Mouse (Mus musculus) layer of hippocampus, postnatal 10 days (tissue): ENCODE measurements around the gene Arhgef6. TPM values are rescaled to one million over a fixed set of nuclear protein-coding genes. Genes with fewer than 3 reads are reported as not detected.

Experiments used
- DNase-seq, 2 experiments: peaks; one replicate each; pipeline ENCODE4 v3.0.0; 2021; ENCODE audit warnings: low spot score in 2 of 2
- long read RNA-seq: library from polyadenylated mRNA; stranded (forward); transcript quantifications from one replicate; pipeline ENCODE4 v2.0.0, GENCODE M21; 2023
- total RNA-seq, 2 experiments: library from RNA; stranded (reverse); gene quantifications; 2 replicates each; pipeline ENCODE4 v1.2.3; 2021

Gene Arhgef6
- total RNA-seq = 10 to 100 TPM; 22.0 to 23.3 TPM
- long read RNA-seq, partial matches to known transcripts = 0 of 1 reads
- long read RNA-seq, other reads (novel, unspliced or antisense) = 1 of 1 reads

DNA sequence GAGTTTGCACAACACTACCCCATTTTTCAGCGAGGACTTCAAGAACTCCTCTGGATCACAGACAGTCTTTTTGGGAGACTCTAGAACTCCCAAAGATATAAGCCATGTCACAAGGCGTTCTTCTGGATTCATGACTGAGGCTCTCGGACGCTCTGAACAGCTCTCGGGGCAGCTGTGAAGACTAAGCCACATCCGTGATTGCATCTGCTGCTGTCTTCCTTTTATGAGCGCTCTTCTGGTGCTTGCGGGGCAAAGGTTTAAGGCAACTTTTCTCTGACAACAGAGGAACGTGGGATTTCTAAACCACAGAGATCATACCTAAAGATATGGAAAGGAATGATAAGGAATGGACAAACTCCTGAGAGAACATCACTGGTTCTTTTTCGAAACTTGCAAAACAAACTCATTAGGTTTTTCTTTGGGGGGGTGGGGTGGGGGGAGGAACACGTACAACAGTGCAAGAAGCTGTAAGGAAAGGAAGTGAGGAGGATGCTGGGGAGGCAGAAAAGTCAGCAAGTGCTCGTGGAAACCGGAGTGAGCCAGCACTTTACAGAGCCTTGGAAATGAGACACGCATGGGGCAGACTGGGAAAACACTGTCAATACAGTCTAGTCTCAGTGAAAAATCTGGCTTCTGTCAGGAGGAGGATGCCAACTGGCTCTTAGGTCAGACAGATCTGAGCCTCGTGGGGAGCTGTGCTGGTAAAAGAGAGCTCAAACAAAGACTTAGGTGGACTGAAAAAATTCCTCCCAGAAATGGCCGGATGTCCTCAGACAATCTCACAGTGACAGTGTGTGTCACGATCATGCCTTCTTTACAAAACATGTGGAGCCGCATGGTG is at the start of gene Arhgef6:
Gene Arhgef6 (minus strand): TSS at position 359 of the 841 bp plus-strand sequence.
- peak; percentile 14 to 15 for DNase-seq

DNA sequence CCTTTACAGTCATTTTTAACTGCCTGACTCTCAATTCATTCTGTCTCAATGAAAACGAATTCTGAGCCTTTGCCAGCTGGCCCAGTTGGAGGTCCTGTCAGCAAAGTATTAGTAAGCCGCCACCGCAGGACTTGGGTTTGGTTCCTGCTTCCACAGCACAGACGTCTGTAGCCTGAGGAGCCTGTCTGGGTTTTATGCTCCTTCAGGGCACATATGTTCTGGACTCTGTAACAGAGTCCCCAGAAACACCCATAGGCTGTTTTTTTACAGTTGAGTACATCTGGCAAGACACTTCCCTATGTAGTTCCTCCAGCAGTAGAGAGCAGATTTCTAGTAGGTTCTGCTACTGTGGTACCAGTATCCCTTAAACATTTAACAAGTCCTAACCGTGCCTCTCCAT is 42.4 kb upstream of the Arhgef6 start:
- no peak for DNase-seq

DNA sequence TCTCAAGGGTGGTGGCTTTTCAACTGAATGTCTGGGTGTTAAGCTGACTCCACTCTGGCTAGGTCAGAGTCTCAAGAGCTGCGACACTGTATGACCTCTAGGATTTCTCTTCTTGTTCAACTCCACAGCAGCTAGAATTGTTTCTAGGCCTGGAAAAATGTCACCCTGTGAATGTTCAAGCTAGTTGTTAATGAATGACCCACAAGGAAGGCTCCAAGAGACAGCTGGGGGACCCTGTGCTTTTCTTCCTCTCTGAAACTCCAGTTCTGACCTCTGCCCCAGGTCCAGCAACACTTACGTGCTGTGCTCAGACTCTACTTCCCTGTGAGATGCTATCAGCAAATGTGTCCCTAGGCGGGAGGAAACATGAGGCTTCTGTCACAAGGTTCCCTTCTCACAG is 40.0 kb upstream of the Arhgef6 start:
- no peak for DNase-seq

DNA sequence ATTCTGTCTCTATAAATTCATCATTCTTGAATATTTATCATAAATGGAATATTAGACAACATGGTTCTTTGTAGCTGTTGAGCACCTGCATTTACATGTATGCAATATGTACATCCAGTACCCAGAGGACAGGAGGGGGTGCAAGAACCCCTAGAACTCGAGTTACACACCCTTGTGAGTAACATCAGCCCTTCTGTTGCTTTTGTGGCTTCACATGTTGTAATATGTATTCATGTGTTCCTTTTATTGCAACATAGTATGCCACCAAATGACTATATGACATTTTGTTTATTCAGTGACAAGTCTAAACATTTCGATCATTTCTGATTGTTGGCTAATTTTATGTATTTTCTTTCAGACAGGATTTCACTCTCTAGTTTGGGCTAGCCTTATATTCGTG is 38.6 kb upstream of the Arhgef6 start:
- DNase-seq = no peak

DNA sequence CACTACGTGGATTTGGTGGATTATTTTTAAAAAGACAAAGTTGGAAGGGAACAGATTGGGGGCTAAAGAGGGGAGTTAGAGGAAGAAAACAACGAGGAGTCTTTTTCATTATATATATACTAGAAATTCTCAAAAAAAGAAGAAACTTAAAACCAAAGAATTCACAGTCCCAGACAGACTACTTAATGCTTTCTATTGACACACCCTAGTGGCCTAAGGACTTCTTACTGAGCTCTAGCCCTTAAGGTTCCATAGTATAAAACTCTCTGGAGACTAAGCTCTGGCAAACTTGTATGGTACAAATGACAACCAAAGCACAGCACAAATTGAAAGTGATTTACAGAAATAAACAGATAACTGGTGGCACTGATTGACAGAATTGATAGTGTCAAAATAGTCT is 35.5 kb upstream of the Arhgef6 start:
- DNase-seq = no peak

DNA sequence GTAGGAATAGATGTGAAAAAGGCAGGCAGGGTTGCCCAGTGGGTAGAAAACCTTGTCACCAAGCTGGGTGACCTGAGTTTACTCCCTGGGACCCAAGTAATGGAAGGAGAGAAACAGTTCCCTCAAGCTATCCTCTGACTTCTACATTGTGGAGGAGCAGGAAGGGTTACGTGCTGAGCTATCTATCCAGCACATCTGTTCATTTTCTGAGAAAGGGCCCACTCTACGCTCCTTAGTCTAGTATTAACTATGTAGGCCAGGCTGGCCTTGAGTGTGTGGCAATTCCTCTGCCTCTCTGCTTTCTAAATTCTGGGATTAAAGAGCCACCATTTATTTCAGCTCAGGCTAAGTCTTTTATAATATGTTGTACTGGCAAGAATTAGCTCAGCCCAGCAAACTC is 35.0 kb upstream of the Arhgef6 start:
- no peak for DNase-seq

DNA sequence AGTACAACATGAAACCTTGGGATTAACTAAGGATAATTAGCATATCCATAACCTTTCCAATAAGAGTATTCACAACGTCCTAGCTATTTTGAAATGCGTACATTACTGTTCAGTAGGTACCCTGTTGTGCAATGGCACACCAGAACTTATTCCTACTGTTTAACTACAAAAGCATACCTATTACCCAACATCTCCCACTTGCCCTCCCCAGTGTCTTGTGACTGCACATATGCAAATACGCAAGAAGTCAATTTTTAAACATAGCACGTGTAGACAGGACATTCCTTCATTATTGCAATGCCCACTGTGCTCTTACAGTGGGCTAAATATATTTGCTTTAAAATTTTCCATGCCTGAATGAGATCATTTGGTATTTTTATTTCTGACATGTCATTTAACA is 34.4 kb upstream of the Arhgef6 start:
- DNase-seq = no peak

DNA sequence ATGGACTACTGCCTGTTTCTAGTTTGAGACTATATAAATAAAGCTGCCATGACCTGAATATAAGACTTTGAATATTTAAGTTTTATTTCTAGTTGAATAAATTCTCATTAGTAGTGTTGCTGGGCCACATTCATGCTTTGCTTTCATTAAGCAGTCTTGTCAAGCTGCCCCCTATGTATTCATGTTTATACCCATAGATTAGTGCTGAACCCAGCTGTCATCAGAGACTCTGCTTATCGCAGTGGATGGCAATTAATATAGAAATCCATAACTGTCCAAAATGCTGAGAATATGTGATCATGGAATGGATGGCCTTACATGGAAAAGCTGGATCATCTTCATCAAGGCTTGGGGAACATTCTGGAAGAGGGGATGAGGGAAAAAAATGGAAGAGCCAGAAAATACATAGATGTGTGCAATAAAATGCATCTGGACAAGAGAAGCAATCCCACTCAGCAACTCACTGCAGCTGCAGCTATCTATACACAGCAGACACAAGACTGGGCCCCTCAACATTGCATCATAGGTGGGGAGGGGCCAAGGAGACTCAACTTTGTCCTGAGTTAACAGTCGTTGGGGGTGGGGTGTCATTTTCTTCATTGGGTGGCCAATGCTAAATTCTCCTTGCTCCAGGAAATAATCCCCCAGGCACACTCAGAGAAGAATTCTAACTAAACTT is 26.5 kb upstream of the Arhgef6 start:
- DNase-seq = no peak

DNA sequence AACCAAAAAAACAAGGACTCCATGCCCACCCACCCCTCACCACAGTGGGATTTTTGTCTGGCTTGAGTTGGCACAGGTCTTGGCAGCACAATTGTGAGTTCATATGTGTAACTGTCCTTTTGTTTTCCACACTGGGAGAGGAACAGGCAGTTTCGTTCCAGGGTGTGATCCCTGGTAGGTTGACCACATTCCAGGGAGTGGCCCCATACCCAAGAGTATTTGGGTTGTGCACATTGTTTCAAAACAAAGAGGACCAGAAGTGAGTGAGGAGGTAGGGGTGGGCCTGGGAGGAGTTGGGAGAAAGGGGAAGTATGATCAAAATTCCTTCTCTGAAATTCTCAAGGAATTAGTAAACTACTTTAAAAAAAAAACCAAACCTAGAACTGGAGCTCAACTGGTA is 20.8 kb upstream of the Arhgef6 start:
- DNase-seq = no peak

DNA sequence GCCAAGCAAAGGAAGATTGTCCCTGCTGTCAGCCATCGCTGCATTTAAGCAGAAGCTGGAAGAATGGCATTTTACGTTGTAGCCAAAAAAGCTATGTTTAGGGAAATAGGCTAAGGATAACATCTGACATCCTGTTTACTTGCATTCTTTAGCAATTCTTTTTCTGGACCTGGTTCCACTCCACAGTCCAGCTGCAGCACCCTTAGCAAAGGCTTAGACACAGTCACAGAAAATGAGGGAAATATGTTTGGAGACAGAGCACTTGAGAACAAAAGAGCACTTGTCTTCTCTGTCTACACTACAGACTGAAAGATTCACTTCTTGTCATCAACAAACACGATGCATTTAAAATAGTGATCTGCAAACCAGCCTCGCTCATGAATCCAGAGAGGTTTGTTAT is 691 bp upstream of the Arhgef6 start:
- no peak for DNase-seq

DNA sequence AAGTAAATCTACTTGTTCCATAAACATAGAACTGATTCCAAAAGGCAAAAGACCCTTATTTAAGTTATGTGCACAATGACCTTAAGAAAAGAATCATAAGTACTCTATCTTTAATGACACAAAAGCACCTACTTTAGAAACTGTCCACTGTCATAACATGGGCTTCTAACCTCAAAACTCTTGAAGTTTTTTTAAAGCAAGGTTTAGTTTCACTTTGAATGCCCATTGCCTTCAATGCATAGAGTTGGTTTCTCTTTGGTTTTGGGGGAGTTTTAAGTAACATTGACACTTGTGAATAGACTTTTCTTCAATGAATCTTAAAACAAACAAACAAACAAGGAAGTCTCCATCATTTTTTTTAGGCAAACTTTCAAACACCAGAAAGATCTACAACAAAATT is 947 bp downstream of the Arhgef6 start:
- no peak for DNase-seq

DNA sequence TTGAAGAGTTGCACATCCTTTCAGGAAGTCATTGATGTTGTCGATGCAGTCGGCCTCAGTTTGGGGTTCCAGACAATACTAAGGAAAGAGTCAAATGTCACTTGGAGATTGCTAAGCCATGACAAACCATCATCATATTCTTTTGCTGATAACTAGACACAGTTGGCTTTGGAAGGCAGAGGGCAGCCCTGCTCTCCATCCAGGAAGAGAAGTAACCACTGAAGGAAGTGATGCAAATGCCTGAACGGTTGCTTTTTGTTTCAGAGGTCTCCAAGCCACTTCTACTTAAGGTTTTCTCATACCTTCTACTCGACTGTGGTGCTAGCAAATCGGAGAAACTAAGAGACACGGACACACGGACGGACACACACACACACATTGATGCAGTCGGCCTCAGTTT is 1.6 kb downstream of the Arhgef6 start:
- no peak for DNase-seq

DNA sequence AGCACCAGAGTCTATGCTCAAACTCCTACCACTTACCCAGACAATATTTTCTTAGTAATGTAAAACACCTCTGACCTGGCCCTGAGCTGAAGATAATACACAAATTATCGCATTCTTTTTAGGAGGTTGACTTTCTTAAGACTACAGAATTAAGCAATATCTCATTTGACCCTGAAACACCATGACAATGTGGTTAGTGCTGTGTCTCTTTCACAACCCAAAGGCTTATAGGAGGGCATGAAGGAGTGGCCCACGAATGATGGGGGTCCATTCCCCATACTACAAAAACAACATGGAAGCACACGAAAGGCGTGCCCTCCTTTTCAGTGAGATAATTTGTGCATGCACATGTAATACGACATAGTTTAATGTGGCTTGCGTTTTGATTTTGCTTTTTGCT is 3.2 kb downstream of the Arhgef6 start:
- no peak for DNase-seq

DNA sequence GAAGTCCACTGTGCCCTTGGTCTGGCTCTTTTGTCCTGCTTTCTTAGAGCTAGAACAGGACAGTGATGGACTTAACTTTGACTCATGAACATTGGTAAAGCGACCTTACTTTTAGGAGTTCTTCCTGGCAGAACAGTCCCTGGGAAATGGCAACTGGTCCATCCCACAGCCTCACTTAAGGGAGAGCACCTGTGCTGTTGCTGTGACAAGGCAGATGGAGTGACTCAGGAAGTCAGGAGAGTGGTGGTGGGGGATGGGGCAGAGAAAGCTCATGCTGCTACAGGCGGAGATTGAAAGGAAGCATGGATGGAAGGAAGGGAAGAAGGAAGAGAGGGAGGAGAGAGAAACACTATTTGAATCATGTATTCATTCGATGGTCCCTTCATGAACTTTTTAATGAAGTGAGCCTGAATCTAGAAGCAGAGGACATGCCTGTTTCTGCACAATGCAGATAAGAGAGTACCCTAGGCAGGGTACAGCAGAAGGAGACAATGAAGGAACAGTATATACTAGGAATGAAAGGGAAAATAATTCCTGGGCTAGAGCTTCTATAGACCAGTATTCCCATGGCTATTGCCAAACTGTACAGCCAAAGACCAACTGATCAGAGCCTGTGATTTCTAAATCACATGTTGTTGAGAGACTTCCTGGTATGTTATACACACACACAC is 10.7 kb downstream of the Arhgef6 start:
- no peak for DNase-seq

DNA sequence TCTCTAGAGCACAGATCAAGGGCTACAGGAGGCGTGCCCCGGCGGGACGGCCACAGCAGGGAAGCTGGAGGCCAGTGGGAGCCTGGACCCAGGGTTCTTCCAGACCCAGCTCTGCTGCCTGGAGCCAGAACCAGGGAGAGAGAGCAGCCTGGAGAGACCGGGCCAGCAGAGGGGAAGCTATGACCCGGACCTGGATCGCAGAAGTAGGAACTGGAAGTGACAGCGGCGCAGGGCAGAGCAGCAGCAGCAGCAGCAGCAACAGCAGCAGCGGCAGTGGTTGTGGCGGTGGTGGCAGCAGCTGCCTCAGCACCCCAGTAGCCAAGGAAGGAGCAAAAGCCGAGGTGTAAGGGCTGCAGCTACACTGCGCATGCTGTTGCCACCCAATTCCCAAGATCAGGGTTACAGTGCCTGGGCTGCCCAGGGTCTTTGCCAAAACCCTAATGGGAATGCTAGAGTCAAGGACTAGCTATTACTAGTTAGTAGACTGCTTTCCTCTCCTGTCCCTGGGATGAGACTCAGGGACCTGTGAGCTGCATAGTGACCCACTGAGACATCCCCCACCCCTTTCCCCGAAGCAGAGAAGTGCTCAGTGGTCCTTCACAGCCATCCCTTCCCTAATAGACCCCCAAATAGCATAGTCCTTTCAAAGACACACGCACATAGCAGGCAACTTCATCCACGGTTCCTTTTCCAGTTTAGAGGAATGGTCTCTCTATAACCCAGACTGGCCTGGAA is 11.9 kb downstream of the Arhgef6 start:
- peak; percentile 17 to 23 for DNase-seq

DNA sequence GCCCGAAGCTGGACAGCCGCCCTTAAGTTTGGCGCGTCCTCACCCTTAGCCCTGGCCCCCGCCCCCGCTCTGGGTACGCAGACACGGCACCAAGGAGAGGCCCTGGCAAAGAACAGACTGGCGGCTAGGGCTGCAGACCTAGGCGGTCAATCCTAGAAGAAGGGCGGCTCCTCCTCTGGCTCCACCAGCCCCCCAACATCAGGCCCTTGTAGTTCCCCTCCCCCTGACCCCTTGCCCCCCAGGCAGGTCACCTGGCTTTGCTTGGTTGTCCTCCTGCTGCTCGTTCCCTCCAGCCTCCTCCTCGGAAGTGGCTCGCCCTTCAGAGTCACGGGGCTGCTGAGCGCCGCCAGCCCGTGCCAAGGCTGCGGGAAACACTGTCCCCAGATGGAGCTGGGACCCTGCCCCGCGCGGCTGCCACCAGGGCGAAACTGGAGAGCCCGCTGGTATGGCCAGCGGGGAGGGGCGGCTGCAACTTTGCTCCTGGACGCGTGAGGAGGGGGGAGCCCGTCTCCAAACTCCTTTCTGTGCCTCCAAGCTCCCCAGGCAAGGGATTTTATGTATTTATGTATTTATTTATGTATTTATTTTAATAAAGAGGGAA is 12.6 kb downstream of the Arhgef6 start:
- DNase-seq = peak in 1 of 2 experiments; percentile 25

DNA sequence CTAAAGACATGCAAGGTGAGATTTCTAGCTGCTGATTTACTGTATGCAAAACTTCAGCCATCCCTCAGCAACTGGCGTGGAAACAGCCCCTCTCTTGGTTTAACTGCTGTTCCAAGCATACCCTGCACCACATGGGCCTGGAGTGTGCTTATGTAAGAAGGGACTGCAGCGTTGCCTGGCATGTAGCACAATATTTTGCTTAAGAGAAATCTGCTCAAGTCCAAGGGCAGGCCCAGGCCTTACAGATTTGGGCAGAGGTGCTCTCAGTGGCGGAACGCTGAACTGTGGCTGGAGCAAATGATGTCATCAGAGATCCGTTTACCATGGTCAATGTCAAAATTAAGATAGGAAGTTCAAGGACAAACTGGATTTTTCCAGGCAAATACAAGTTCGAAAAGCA is 13.6 kb downstream of the Arhgef6 start:
- DNase-seq = no peak

DNA sequence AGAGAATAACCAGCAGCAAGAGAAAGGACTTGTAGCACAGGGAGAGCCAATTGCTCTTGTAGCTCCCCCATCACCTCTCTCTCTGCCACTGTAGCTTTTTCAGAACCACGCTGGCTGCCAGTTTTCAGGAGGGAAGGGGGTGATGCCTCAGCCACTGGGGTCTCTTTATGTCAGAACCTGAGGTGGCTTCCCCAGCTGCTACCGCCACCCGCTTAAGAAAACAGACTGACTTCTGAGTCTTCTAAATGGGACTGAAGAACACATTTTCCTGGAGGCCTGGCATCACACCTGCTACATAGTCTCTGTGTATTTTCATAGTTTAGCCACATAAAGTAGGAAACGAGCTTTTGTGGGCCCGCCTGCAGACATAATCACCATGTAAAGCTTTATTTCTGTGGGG is 26.5 kb downstream of the Arhgef6 start:
- no peak for DNase-seq

DNA sequence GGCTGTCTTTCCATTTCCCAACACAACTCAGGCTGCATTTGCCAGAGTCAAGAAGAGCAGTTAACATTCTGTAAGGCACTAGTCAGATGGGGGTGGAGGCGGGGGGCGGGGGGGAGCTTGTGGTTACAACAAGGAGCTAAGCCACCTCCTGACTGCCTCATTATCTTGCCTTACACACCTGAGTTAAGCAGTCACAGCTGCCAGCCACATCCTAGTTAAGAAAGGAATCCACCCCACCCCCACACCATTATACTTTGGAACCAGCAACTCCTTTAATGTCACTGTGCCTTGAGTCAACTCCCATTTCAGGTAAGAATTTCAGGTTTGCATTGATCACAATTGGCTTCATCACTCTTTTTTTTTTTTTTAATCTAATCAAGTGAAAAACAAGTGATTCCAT is 28.5 kb downstream of the Arhgef6 start:
- no peak for DNase-seq

DNA sequence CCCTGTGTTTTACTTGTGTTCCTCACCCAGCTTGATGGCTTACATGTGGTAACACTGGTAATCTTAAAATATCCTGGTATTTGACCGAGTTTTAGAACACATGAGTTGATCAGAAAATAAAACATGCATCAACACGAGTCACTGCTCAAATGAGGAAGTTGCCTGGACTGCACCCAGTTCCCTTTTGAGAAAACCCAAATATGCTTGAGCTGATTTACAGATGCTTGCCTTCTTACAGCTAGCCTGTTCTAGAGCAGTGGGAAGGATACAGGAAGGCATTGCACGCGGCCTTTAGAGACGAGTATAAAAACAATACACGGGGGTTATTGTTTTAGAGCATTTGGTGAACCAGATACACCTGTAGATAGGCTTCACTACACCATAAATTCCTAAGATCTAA is 31.8 kb downstream of the Arhgef6 start:
- no peak for DNase-seq

DNA sequence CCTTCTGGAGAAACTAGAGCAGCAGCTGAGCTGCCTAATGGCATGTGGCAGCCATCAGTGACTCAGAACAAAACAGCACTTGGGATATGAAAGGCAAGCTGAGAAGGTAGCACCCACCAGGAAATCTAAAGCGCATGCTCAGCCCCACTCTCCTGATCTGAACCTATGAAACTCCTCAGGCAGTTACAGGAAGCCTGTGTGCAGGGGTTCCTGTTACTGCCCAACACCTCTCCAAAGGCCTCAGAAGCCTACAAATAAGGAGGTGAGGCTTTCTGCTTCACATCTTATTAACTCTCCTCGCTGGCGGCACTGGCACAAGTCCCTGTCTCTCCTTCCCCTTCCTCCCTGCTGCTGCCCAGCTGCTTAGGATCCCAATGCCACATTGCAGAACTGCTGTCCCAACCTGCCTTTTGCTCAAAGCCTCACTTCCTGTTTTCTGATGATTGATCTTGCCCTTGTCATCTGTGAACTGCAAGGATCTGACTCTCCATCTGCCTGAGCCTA is 33.7 kb downstream of the Arhgef6 start:
- no peak for DNase-seq
